Mouse (Mus musculus): ENCODE measurements around the gene Tpbg. TPM values are rescaled to one million over a fixed set of nuclear protein-coding genes. Genes with fewer than 3 reads are reported as not detected.
A peak's percentile ranks its signal among the peaks of the same experiment; 100 is the strongest.

Gene Tpbg
- polyA plus RNA-seq, 1 experiment from 2014 or later: 24.6 TPM

GRCm38 (mm10) chr9:85839626-85840025 is 2.6 kb upstream of the Tpbg start:
- WGBS: 43% methylated on average over 3 of the region's 3 CpGs
- Histone ChIP-seq H3K4me3 (ENCODE audit: low read depth, low read length) (no peak overlapping the region), H3K36me3 (ENCODE audit: insufficient read depth) (no peaks in the 10 kb centered on the region), H3K27me3 (ENCODE audit: insufficient read depth, low read length) (no peaks in the 10 kb centered on the region), H3K27ac (ENCODE audit: low read depth) (no peak overlapping the region), H3K9ac (no peak overlapping the region), H3K4me1 (ENCODE audit: insufficient read depth) (no peaks in the 10 kb centered on the region), H3K9me3 (ENCODE audit: low read depth, low read length) (no peaks in the 10 kb centered on the region), H3K4me2 (no peak overlapping the region)
- no peak for TF ChIP-seq CTCF (IDR thresholded peaks at IDR 0.05; ENCODE audit: low read depth)
- DNase-seq (peak; percentile 34), ATAC-seq (ENCODE audit: insufficient read depth) (no peak)

GRCm38 (mm10) chr9:85841891-85842290 is 289 bp upstream of the Tpbg start:
- H3K9ac ChIP-seq: peak overlapping the region; percentile 69
- under 1% methylated on average over 16 of the region's 16 CpGs for WGBS
- peak; percentile 38; the same call in 1 of the 2 replicates for ATAC-seq (ENCODE audit: insufficient read depth)

GRCm38 (mm10) chr9:85843031-85843890 is 1.1 kb downstream of the Tpbg start:
- no peak for TF ChIP-seq CTCF (IDR thresholded peaks at IDR 0.05; ENCODE audit: low read depth)
- WGBS: 1% methylated on average over 56 of the region's 65 CpGs
- Histone ChIP-seq H3K9me3 (ENCODE audit: low read depth, low read length) (no peaks in the 10 kb centered on the region), H3K4me2 (peak overlapping the region; percentile 90), H3K27me3 (ENCODE audit: insufficient read depth, low read length) (no peaks in the 10 kb centered on the region), H3K4me3 (ENCODE audit: low read depth, low read length) (peak overlapping the region; percentile 69), H3K36me3 (ENCODE audit: insufficient read depth) (no peaks in the 10 kb centered on the region), H3K9ac (peak overlapping the region; percentile 69), H3K27ac (ENCODE audit: low read depth) (peak overlapping the region; percentile 88), H3K4me1 (ENCODE audit: insufficient read depth) (no peaks in the 10 kb centered on the region)
- DNase-seq (peak; percentile 65), ATAC-seq (ENCODE audit: insufficient read depth) (peak; percentile 71)

More at GRCm38 (mm10) chr9:85841891-85842290, 289 bp upstream of the Tpbg start:
- Histone ChIP-seq H3K4me3 (ENCODE audit: low read depth, low read length) (peak overlapping the region; percentile 69), H3K27me3 (ENCODE audit: insufficient read depth, low read length) (no peaks in the 10 kb centered on the region), H3K4me1 (ENCODE audit: insufficient read depth) (no peaks in the 10 kb centered on the region), H3K4me2 (peak overlapping the region; percentile 90), H3K9me3 (ENCODE audit: low read depth, low read length) (no peaks in the 10 kb centered on the region), H3K36me3 (ENCODE audit: insufficient read depth) (no peaks in the 10 kb centered on the region), H3K27ac (ENCODE audit: low read depth) (peak overlapping the region; percentile 88)
- TF ChIP-seq CTCF (IDR thresholded peaks at IDR 0.05; ENCODE audit: low read depth): peak; percentile 46
- peak; percentile 82 for DNase-seq

GRCm38 (mm10) chr9:85843891-85844646 is 1.9 kb downstream of the Tpbg start:
- H3K27ac ChIP-seq (ENCODE audit: low read depth): peak overlapping the region; percentile 88
- peak overlapping the region; percentile 69 for H3K9ac ChIP-seq
- 3% methylated on average over 73 of the region's 80 CpGs for WGBS
- H3K4me3 ChIP-seq (ENCODE audit: low read depth, low read length): peak overlapping the region; percentile 69
- no peaks in the 10 kb centered on the region for H3K9me3 ChIP-seq (ENCODE audit: low read depth, low read length)
- H3K36me3 ChIP-seq (ENCODE audit: insufficient read depth): no peaks in the 10 kb centered on the region; the same call in 1 of the 2 replicates
- DNase-seq (peak; percentile 49), ATAC-seq (ENCODE audit: insufficient read depth) (peak; percentile 33)
- peak overlapping the region; percentile 90 for H3K4me2 ChIP-seq
- H3K27me3 ChIP-seq (ENCODE audit: insufficient read depth, low read length): no peaks in the 10 kb centered on the region
- peak; percentile 21; the same call in 1 of the 2 replicates for TF ChIP-seq CTCF (IDR thresholded peaks at IDR 0.05; ENCODE audit: low read depth)
- H3K4me1 ChIP-seq (ENCODE audit: insufficient read depth): no peaks in the 10 kb centered on the region

GRCm38 (mm10) chr9:85844647-85844983 is 2.4 kb downstream of the Tpbg start:
- 62% methylated on average over 9 of the region's 9 CpGs for WGBS
- H3K27ac ChIP-seq (ENCODE audit: low read depth): no peak overlapping the region

GRCm38 (mm10) chr9:85846186-85846585 is 4.0 kb downstream of the Tpbg start:
- peaks cover 3% of the 10 kb centered on the region; the same call in 1 of the 2 replicates for H3K36me3 ChIP-seq (ENCODE audit: insufficient read depth)
- H3K9ac ChIP-seq: no peak overlapping the region
- ATAC-seq (ENCODE audit: insufficient read depth) (no peak), DNase-seq (no peak)
- no peak overlapping the region for H3K4me2 ChIP-seq
- WGBS: 56% methylated on average over 2 of the region's 2 CpGs
- H3K27me3 ChIP-seq (ENCODE audit: insufficient read depth, low read length): no peaks in the 10 kb centered on the region
- no peak overlapping the region for H3K4me3 ChIP-seq (ENCODE audit: low read depth, low read length)
- H3K4me1 ChIP-seq (ENCODE audit: insufficient read depth): no peaks in the 10 kb centered on the region
- no peaks in the 10 kb centered on the region for H3K9me3 ChIP-seq (ENCODE audit: low read depth, low read length)
- H3K27ac ChIP-seq (ENCODE audit: low read depth): no peak overlapping the region
- no peak for TF ChIP-seq CTCF (IDR thresholded peaks at IDR 0.05; ENCODE audit: low read depth)

More at GRCm38 (mm10) chr9:85844647-85844983, 2.4 kb downstream of the Tpbg start:
- ATAC-seq (ENCODE audit: insufficient read depth) (no peak), DNase-seq (no peak)
- peak overlapping the region; percentile 69 for H3K4me3 ChIP-seq (ENCODE audit: low read depth, low read length)
- no peak; the same call in 1 of the 2 replicates for TF ChIP-seq CTCF (IDR thresholded peaks at IDR 0.05; ENCODE audit: low read depth)
- no peak overlapping the region for H3K9ac ChIP-seq
- peak overlapping the region; percentile 90 for H3K4me2 ChIP-seq
- H3K27me3 ChIP-seq (ENCODE audit: insufficient read depth, low read length): no peaks in the 10 kb centered on the region
- peaks cover under 1% of the 10 kb centered on the region; the same call in 1 of the 2 replicates for H3K36me3 ChIP-seq (ENCODE audit: insufficient read depth)
- H3K9me3 ChIP-seq (ENCODE audit: low read depth, low read length): no peaks in the 10 kb centered on the region
- no peaks in the 10 kb centered on the region for H3K4me1 ChIP-seq (ENCODE audit: insufficient read depth)

- ATAC-seq (ENCODE audit: insufficient read depth): no peak
- Histone ChIP-seq H3K4me2 (no peak overlapping the region), H3K9me3 (ENCODE audit: low read depth, low read length) (no peaks in the 10 kb centered on the region), H3K27me3 (ENCODE audit: insufficient read depth, low read length) (no peaks in the 10 kb centered on the region), H3K27ac (ENCODE audit: low read depth) (no peak overlapping the region), H3K4me3 (ENCODE audit: low read depth, low read length) (no peak overlapping the region), H3K9ac (no peak overlapping the region), H3K4me1 (ENCODE audit: insufficient read depth) (no peaks in the 10 kb centered on the region), H3K36me3 (ENCODE audit: insufficient read depth) (peaks cover under 1% of the 10 kb centered on the region; the same call in 1 of the 2 replicates)
- 85% methylated on average over 4 of the region's 4 CpGs for WGBS
- no peak for TF ChIP-seq CTCF (IDR thresholded peaks at IDR 0.05; ENCODE audit: low read depth)
- DNase-seq: no peak
Observed at GRCm38 (mm10) chr9:85854780-85855179, 12.6 kb downstream of the Tpbg start.

All from lung, embryonic 14.5 days (tissue).